Mouse (Mus musculus) forebrain, embryonic 12.5 days (tissue): ENCODE measurements at regions not wholly inside any gene's neighbourhood (a gene's known extent, or its start where the extent isn't known, plus 50 kb on each side); places are given as distances from the start of the nearest gene placed in this dataset.

ENCODE experiments used
- ATAC-seq: fragments of 200-750 bp; cut with Nextera tagmentation; 2 replicates; pipeline ENCODE4 v1.8.0; 2017; ENCODE audit warnings: moderate TSS enrichment; ENCODE audit not compliant: low FRiP score
- H3K27ac ChIP-seq: fragments of 300-500 bp; sonication (generic); 2 replicates; pipeline ENCODE4 v1.5.1; 2016; ENCODE audit warnings: mild to moderate bottlenecking
- H3K27me3 ChIP-seq: fragments of 300-500 bp; sonication (generic); 2 replicates; pipeline ENCODE4 v1.6.1; 2016; ENCODE audit warnings: mild to moderate bottlenecking
- H3K36me3 ChIP-seq: fragments of 300-500 bp; sonication (generic); replicated peaks from 2 replicates; pipeline ENCODE4 v1.6.1; 2016; ENCODE audit warnings: mild to moderate bottlenecking
- H3K4me1 ChIP-seq: fragments of 300-500 bp; sonication (generic); 2 replicates; pipeline ENCODE4 v1.6.1; 2016
- H3K4me2 ChIP-seq: fragments of 300-500 bp; sonication (generic); 2 replicates; pipeline ENCODE4 v1.6.1; 2016; ENCODE audit warnings: mild to moderate bottlenecking, moderate library complexity
- H3K4me3 ChIP-seq: fragments of 300-500 bp; sonication (generic); replicated peaks from 2 replicates; pipeline ENCODE4 v1.5.1; 2016; ENCODE audit warnings: mild to moderate bottlenecking
- H3K9ac ChIP-seq: fragments of 300-500 bp; sonication (generic); 2 replicates; pipeline ENCODE4 v1.6.1; 2016; ENCODE audit warnings: mild to moderate bottlenecking
- H3K9me3 ChIP-seq: fragments of 300-500 bp; sonication (generic); 2 replicates; pipeline ENCODE4 v1.6.1; 2016
- WGBS: fragments of 180-500 bp; shearing (Covaris S2); methylation state at CpG from one replicate; pipeline ENCODE4 v1.1.7; 2016; 5-methylcytosine and 5-hydroxymethylcytosine counted together

- H3K9me3 ChIP-seq, result no peaks in the 10 kb centered on the region
- H3K9ac ChIP-seq, result no peak overlapping the region
- no peaks in the 10 kb centered on the region for H3K36me3 ChIP-seq
- no peak overlapping the region for H3K4me2 ChIP-seq
- WGBS, result 30% methylated on average over 15 of the region's 15 CpGs
- no peak for ATAC-seq
- H3K27me3 ChIP-seq, result no peaks in the 10 kb centered on the region
- H3K4me3 ChIP-seq, result no peak overlapping the region
- H3K27ac ChIP-seq, result peak overlapping the region; percentile 50
- H3K4me1 ChIP-seq, result no peaks in the 10 kb centered on the region
These were observed 62.4 kb upstream of the Man1a2 start for GRCm38 (mm10) chr3:100747421-100748308.

DNA sequence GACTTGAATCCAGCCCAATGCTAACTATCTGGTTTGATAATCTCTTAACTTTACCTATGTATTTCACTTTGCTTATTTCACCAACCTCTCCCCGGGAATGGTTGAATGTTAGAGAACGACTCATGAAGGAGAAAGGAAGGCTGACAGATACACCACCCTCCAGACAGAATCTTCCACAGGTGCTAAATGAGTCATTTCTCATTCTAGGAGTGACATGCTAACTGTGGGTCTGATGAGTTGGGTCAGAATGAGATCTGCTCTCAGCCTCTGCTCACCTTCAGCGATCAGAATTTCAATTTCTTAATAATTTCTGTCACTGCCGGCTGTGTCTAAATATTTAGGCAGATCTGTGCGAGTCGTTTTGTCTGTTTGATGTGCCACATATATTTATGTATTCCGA lies 52.4 kb upstream of the Man1a2 start:
- no peaks in the 10 kb centered on the region for H3K36me3 ChIP-seq
- no peaks in the 10 kb centered on the region for H3K4me1 ChIP-seq
- no peak overlapping the region for H3K9ac ChIP-seq
- 92% methylated on average over 7 of the region's 7 CpGs for WGBS
- no peak overlapping the region for H3K4me2 ChIP-seq
- H3K4me3 ChIP-seq, result no peak overlapping the region
- no peak for ATAC-seq
- no peaks in the 10 kb centered on the region for H3K27me3 ChIP-seq
- no peaks in the 10 kb centered on the region for H3K9me3 ChIP-seq
- no peak overlapping the region for H3K27ac ChIP-seq

DNA sequence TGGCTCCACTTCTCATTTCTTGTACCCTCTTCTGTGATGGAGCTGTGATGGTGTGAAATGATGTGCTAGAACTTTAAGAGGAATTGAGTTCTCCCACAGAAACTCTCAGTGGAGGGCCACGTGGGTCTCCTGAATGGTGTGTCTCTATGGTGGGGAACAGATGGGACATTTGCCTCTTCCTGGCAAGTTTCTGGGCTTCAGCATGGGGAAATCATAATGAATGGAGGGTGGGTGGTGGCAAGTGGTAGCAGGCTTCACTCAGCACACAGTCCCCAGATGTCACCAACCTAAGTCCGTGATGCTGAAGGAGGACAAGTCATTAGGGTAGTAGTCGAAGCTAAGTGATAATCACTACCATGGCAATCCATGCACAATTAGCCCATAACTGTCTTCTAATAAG lies 51.2 kb upstream of the Man1a2 start:
- H3K4me2 ChIP-seq, result no peak overlapping the region
- H3K36me3 ChIP-seq, result no peaks in the 10 kb centered on the region
- no peak overlapping the region for H3K27ac ChIP-seq
- 88% methylated on average over 3 of the region's 3 CpGs for WGBS
- H3K9ac ChIP-seq, result no peak overlapping the region
- no peaks in the 10 kb centered on the region for H3K9me3 ChIP-seq
- ATAC-seq, result no peak
- H3K4me1 ChIP-seq, result no peaks in the 10 kb centered on the region
- H3K27me3 ChIP-seq, result no peaks in the 10 kb centered on the region
- H3K4me3 ChIP-seq, result no peak overlapping the region
